Mouse (Mus musculus) left cerebral cortex, postnatal 36 days (tissue): ENCODE data around the gene Zfp648. TPM values are rescaled to one million over a fixed set of nuclear protein-coding genes. Genes with fewer than 3 reads are reported as not detected.
A peak's percentile ranks its signal among the peaks of the same experiment; 100 is the strongest.

ENCODE experiments used
- DNase-seq, 2 experiments: peaks; one replicate each; pipeline ENCODE4 v3.0.0; 2021 to 2022; ENCODE audit warnings: low spot score in 2 of 2, mixed read lengths in 1 of 2
- intact Hi-C: fragments of 180-260 bp; cut with DNase I; formaldehyde crosslinking; loops from one replicate; pipeline ENCODE4 v1.15.1; 2025
- total RNA-seq, 2 experiments: library from RNA; stranded (reverse); gene quantifications; 2 replicates each; pipeline ENCODE4 v1.2.3; 2021

Zfp648 gene
- under 1 TPM; 0.75 to 0.76 TPM for total RNA-seq

- DNase-seq, result no peak
- intact Hi-C loops, result no loop called here
Measured at GRCm38 (mm10) chr1:154200955-154201722, at the start of gene Zfp648. Gene Zfp648, plus strand, starts transcription at chr1:154201187.

- DNase-seq, result no peak
- intact Hi-C loops, result no loop called here
Measured at GRCm38 (mm10) chr1:154152539-154152938, 48.4 kb upstream of the Zfp648 start.

- no peak for DNase-seq
- intact Hi-C loops, result no loop called here
Measured at GRCm38 (mm10) chr1:154153800-154154199, 47.2 kb upstream of the Zfp648 start.

- intact Hi-C loops, result loop anchor here (2.0 to 5.0 kb wide), 2 partner anchors 18 to 39 kb away; no protein-coding TSS in a partner anchor
- peak; percentile 40 to 44 for DNase-seq
Measured at GRCm38 (mm10) chr1:154156177-154157062, 44.6 kb upstream of the Zfp648 start.

- peak in 1 of 2 experiments; percentile 43 for DNase-seq
- intact Hi-C loops, result loop anchor here (2.0 to 5.0 kb wide), 2 partner anchors 18 to 40 kb away; no protein-coding TSS in a partner anchor
Measured at GRCm38 (mm10) chr1:154157131-154157530, 43.9 kb upstream of the Zfp648 start.

- intact Hi-C loops, result no loop called here
- no peak for DNase-seq
Measured at GRCm38 (mm10) chr1:154167696-154168095, 33.3 kb upstream of the Zfp648 start.

- DNase-seq, result no peak
Measured at GRCm38 (mm10) chr1:154175334-154175733, 25.7 kb upstream of the Zfp648 start.

GRCm38 (mm10) chr1:154177781-154178180 is 23.2 kb upstream of the Zfp648 start:
- intact Hi-C loops, result loop anchor here (10.0 kb wide), 1 partner anchor 143 kb away; no protein-coding TSS in a partner anchor

More at GRCm38 (mm10) chr1:154175334-154175733, 25.7 kb upstream of the Zfp648 start:
- intact Hi-C loops, result loop anchor here (10.0 kb wide), 1 partner anchor 141 kb away; no protein-coding TSS in a partner anchor

GRCm38 (mm10) chr1:154178541-154179155 is 22.3 kb upstream of the Zfp648 start:
- intact Hi-C loops, result loop anchor here (10.0 kb wide), 1 partner anchor 144 kb away; no protein-coding TSS in a partner anchor
- no peak for DNase-seq

More at GRCm38 (mm10) chr1:154177781-154178180, 23.2 kb upstream of the Zfp648 start:
- DNase-seq, result no peak

GRCm38 (mm10) chr1:154180952-154181351 is 20.0 kb upstream of the Zfp648 start:
- DNase-seq, result peak; percentile 71 to 85
- intact Hi-C loops, result loop anchor here (1.0 to 5.0 kb wide), 3 partner anchors 286 to 624 kb away; partner anchors contain the start of gene Rnasel

- intact Hi-C loops, result loop anchor here (5.0 kb wide), 1 partner anchor 625 kb away; no protein-coding TSS in a partner anchor
- no peak for DNase-seq
Measured at GRCm38 (mm10) chr1:154182396-154183076, 18.5 kb upstream of the Zfp648 start.

- intact Hi-C loops, result loop anchor here (5.0 kb wide), 1 partner anchor 626 kb away; no protein-coding TSS in a partner anchor
- DNase-seq, result no peak
Measured at GRCm38 (mm10) chr1:154183077-154183751, 17.8 kb upstream of the Zfp648 start.

GRCm38 (mm10) chr1:154188229-154188628 is 12.8 kb upstream of the Zfp648 start:
- intact Hi-C loops, result no loop called here
- DNase-seq, result no peak

GRCm38 (mm10) chr1:154188631-154189030 is 12.4 kb upstream of the Zfp648 start:
- DNase-seq, result no peak
- intact Hi-C loops, result no loop called here

GRCm38 (mm10) chr1:154189842-154190530 is 11.0 kb upstream of the Zfp648 start:
- intact Hi-C loops, result loop anchor here (2.0 to 10.0 kb wide), 2 partner anchors 69 to 535 kb away; no protein-coding TSS in a partner anchor
- peak; percentile 72 to 79 for DNase-seq

- intact Hi-C loops, result loop anchor here (10.0 kb wide), 1 partner anchor 526 kb away; no protein-coding TSS in a partner anchor
- DNase-seq, result no peak
Measured at GRCm38 (mm10) chr1:154198896-154199295, 2.1 kb upstream of the Zfp648 start.

GRCm38 (mm10) chr1:154202580-154202979 is 1.6 kb downstream of the Zfp648 start:
- no peak for DNase-seq
- intact Hi-C loops, result no loop called here

- intact Hi-C loops, result no loop called here
- no peak for DNase-seq
Measured at GRCm38 (mm10) chr1:154203386-154203785, 2.4 kb downstream of the Zfp648 start.
